Mouse (Mus musculus): Measurements from ENCODE around the gene Dscaml1.

GRCm38 (mm10) chr9:45499267-45499666 is 72.8 kb downstream of the Dscaml1 start:
- no peak for TF ChIP-seq CTCF (IDR thresholded peaks at IDR 0.05; ENCODE audit: control insufficient read depth, insufficient read depth, low read length)
- no peak for TF ChIP-seq POLR2A (IDR thresholded peaks at IDR 0.05; ENCODE audit: borderline replicate concordance, control insufficient read depth, low read depth, low read length)
